Mouse (Mus musculus) midbrain, embryonic 16.5 days (tissue): ENCODE measurements at regions not wholly inside any gene's neighbourhood (a gene's known extent, or its start where the extent isn't known, plus 50 kb on each side); places are given as distances from the start of the nearest gene placed in this dataset.

Experiments
- ATAC-seq: fragments of 200-750 bp; cut with Nextera tagmentation; 2 replicates; pipeline ENCODE4 v1.8.0; 2017; ENCODE audit warnings: moderate TSS enrichment
- H3K27ac ChIP-seq: fragments of 300-500 bp; sonication (generic); 2 replicates; pipeline ENCODE4 v1.5.1; 2014; ENCODE audit warnings: mild to moderate bottlenecking, low read length, mixed read lengths
- H3K27me3 ChIP-seq: fragments of 300-500 bp; sonication (generic); 2 replicates; pipeline ENCODE4 v1.6.1; 2014; ENCODE audit warnings: low read depth, low read length, mixed read lengths; ENCODE audit not compliant: control insufficient read depth, insufficient read depth
- H3K36me3 ChIP-seq: fragments of 300-500 bp; sonication (generic); 2 replicates; pipeline ENCODE4 v1.6.1; 2014; ENCODE audit warnings: mild to moderate bottlenecking, low read length, moderate library complexity, mixed read lengths; ENCODE audit not compliant: control insufficient read depth, insufficient read depth
- H3K4me1 ChIP-seq: fragments of 300-500 bp; sonication (generic); 2 replicates; pipeline ENCODE4 v1.6.1; 2014; ENCODE audit warnings: mild to moderate bottlenecking, low read length, mixed read lengths; ENCODE audit not compliant: control insufficient read depth, insufficient read depth
- H3K4me2 ChIP-seq: fragments of 300-500 bp; sonication (generic); 2 replicates; pipeline ENCODE4 v1.6.1; 2014; ENCODE audit warnings: mild to moderate bottlenecking, low read length, mixed read lengths
- H3K4me3 ChIP-seq: fragments of 300-500 bp; sonication (generic); 2 replicates; pipeline ENCODE4 v1.5.1; 2014; ENCODE audit warnings: low read depth, mild to moderate bottlenecking, low read length, moderate library complexity, mixed read lengths
- H3K9ac ChIP-seq: fragments of 300-500 bp; sonication (generic); 2 replicates; pipeline ENCODE4 v1.6.1; 2014; ENCODE audit warnings: low read depth, low read length, mixed read lengths
- H3K9me3 ChIP-seq: fragments of 300-500 bp; sonication (generic); replicated peaks from 2 replicates; pipeline ENCODE4 v1.6.1; 2014; ENCODE audit warnings: mild to moderate bottlenecking, low read length, mixed read lengths; ENCODE audit not compliant: control insufficient read depth, poor library complexity, severe bottlenecking
- WGBS: fragments of 180-500 bp; shearing (Covaris S2); extraction: QIAGEN DNeasy Blood & Tissue Kit; methylation state at CpG from one replicate; pipeline ENCODE4 v1.1.7; 2014; 5-methylcytosine and 5-hydroxymethylcytosine counted together

GRCm38 (mm10) chr7:124685424-124685823 is 702.8 kb downstream of the Hs3st4 start:
- Histone ChIP-seq H3K36me3 (no peaks in the 10 kb centered on the region), H3K4me1 (no peaks in the 10 kb centered on the region), H3K4me3 (no peak overlapping the region), H3K4me2 (no peak overlapping the region), H3K27ac (no peak overlapping the region), H3K27me3 (no peaks in the 10 kb centered on the region), H3K9me3 (no peaks in the 10 kb centered on the region), H3K9ac (no peak overlapping the region)
- WGBS = 79% methylated on average over 2 of the region's 2 CpGs
- no peak for ATAC-seq

GRCm38 (mm10) chr7:124704163-124704824 is 721.6 kb downstream of the Hs3st4 start:
- no peak overlapping the region for H3K4me3 ChIP-seq
- WGBS = 52% methylated on average over 6 of the region's 6 CpGs
- no peaks in the 10 kb centered on the region for H3K36me3 ChIP-seq
- no peaks in the 10 kb centered on the region for H3K27me3 ChIP-seq
- no peaks in the 10 kb centered on the region for H3K9me3 ChIP-seq
- H3K9ac ChIP-seq = no peak overlapping the region
- ATAC-seq = no peak
- peaks cover 7% of the 10 kb centered on the region for H3K4me1 ChIP-seq
- no peak overlapping the region for H3K27ac ChIP-seq
- H3K4me2 ChIP-seq = no peak overlapping the region

GRCm38 (mm10) chr7:124707143-124707542 is 724.5 kb downstream of the Hs3st4 start:
- H3K9me3 ChIP-seq = no peaks in the 10 kb centered on the region
- no peaks in the 10 kb centered on the region for H3K27me3 ChIP-seq
- no peak overlapping the region for H3K27ac ChIP-seq
- H3K4me1 ChIP-seq = peaks cover 8% of the 10 kb centered on the region
- no peak overlapping the region for H3K9ac ChIP-seq
- H3K4me3 ChIP-seq = no peak overlapping the region
- no peaks in the 10 kb centered on the region for H3K36me3 ChIP-seq
- H3K4me2 ChIP-seq = no peak overlapping the region
- no peak for ATAC-seq
- 67% methylated on average over 3 of the region's 3 CpGs for WGBS

- Histone ChIP-seq H3K4me2 (no peak overlapping the region; the same call in 1 of the 2 replicates), H3K36me3 (no peaks in the 10 kb centered on the region), H3K9me3 (no peaks in the 10 kb centered on the region), H3K4me1 (peaks cover 8% of the 10 kb centered on the region), H3K27me3 (no peaks in the 10 kb centered on the region), H3K4me3 (no peak overlapping the region), H3K27ac (peak overlapping the region; percentile 58), H3K9ac (no peak overlapping the region)
- whole genome bisulfite sequencing = 40% methylated on average over 11 of the region's 11 CpGs
- no peak; the same call in 1 of the 2 replicates for ATAC-seq
Observed at GRCm38 (mm10) chr7:124708771-124709485, 726.3 kb downstream of the Hs3st4 start.

GRCm38 (mm10) chr7:124720927-124721326 is 723.5 kb upstream of the Kdm8 start:
- 37% methylated on average over 1 of the region's 1 CpGs for WGBS
- H3K27me3 ChIP-seq = no peaks in the 10 kb centered on the region
- H3K36me3 ChIP-seq = no peaks in the 10 kb centered on the region
- no peaks in the 10 kb centered on the region for H3K4me1 ChIP-seq
- no peak overlapping the region for H3K4me2 ChIP-seq
- H3K4me3 ChIP-seq = no peak overlapping the region
- ATAC-seq = no peak
- H3K27ac ChIP-seq = no peak overlapping the region
- H3K9me3 ChIP-seq = no peaks in the 10 kb centered on the region
- no peak overlapping the region for H3K9ac ChIP-seq

GRCm38 (mm10) chr7:124742086-124742485 is 702.4 kb upstream of the Kdm8 start:
- H3K27me3 ChIP-seq = no peaks in the 10 kb centered on the region
- 14% methylated on average over 2 of the region's 2 CpGs for WGBS

GRCm38 (mm10) chr7:124746321-124746720 is 698.2 kb upstream of the Kdm8 start:
- ATAC-seq = no peak
- Histone ChIP-seq H3K27me3 (no peaks in the 10 kb centered on the region), H3K4me2 (no peak overlapping the region), H3K4me1 (0 out of 2 replicates have a peak, but pooled peaks cover 2% of the 10 kb centered on the region), H3K4me3 (no peak overlapping the region), H3K9me3 (no peaks in the 10 kb centered on the region), H3K27ac (no peak overlapping the region), H3K36me3 (no peaks in the 10 kb centered on the region), H3K9ac (no peak overlapping the region)
- WGBS = 94% methylated on average over 2 of the region's 2 CpGs

More at GRCm38 (mm10) chr7:124742086-124742485, 702.4 kb upstream of the Kdm8 start:
- Histone ChIP-seq H3K27ac (no peak overlapping the region), H3K9ac (no peak overlapping the region), H3K4me3 (no peak overlapping the region), H3K4me2 (no peak overlapping the region), H3K4me1 (0 out of 2 replicates have a peak, but pooled peaks cover 2% of the 10 kb centered on the region), H3K36me3 (no peaks in the 10 kb centered on the region), H3K9me3 (no peaks in the 10 kb centered on the region)
- no peak for ATAC-seq

- Histone ChIP-seq H3K27ac (no peak overlapping the region), H3K4me3 (no peak overlapping the region), H3K9me3 (no peaks in the 10 kb centered on the region), H3K9ac (no peak overlapping the region), H3K4me1 (no peaks in the 10 kb centered on the region), H3K27me3 (no peaks in the 10 kb centered on the region), H3K36me3 (no peaks in the 10 kb centered on the region), H3K4me2 (no peak overlapping the region)
- 76% methylated on average over 3 of the region's 3 CpGs for WGBS
- no peak for ATAC-seq
Observed at GRCm38 (mm10) chr7:124748396-124748795, 696.1 kb upstream of the Kdm8 start.

- 95% methylated on average over 4 of the region's 4 CpGs for WGBS
- ATAC-seq = no peak
- no peaks in the 10 kb centered on the region for H3K9me3 ChIP-seq
- no peak overlapping the region for H3K9ac ChIP-seq
- no peaks in the 10 kb centered on the region for H3K36me3 ChIP-seq
- no peaks in the 10 kb centered on the region for H3K4me1 ChIP-seq
- H3K4me2 ChIP-seq = no peak overlapping the region
- no peak overlapping the region for H3K27ac ChIP-seq
- no peaks in the 10 kb centered on the region for H3K27me3 ChIP-seq
- no peak overlapping the region for H3K4me3 ChIP-seq
Observed at GRCm38 (mm10) chr7:124759084-124759483, 685.4 kb upstream of the Kdm8 start.
